ENCODE assay signal across 8 mouse cellular contexts in genomic region chr6:51767582-51768341, GRCm38 (mm10).
DNase-seq lines count a peak whose midpoint lies in the region; ATAC-seq lines count a peak whose summit lies in the region.

No protein-coding gene starts in this region.

- H3K4me1 ChIP-seq in megakaryocyte, embryonic 14.5 days = peaks cover 8% of the 10 kb centered on the region
- H3K4me1 ChIP-seq in stomach, embryonic 15.5 days = peaks cover 8% of the 10 kb centered on the region; the same call in 1 of the 2 replicates

- peak overlapping the region; percentile 63 for H3K4me3 ChIP-seq in megakaryocyte, embryonic 14.5 days (replicated peaks)
- H3K4me3 ChIP-seq in stomach, embryonic 15.5 days (replicated peaks) = peak overlapping the region; percentile 19; the same call in 1 of the 2 replicates

- H3K27me3 ChIP-seq in megakaryocyte, embryonic 14.5 days (replicated peaks) = peaks cover 84% of the 10 kb centered on the region
- 0 out of 2 replicates have a peak, but pooled peaks cover 4% of the 10 kb centered on the region for H3K27me3 ChIP-seq in stomach, embryonic 15.5 days (replicated peaks)

- H3K36me3 ChIP-seq in megakaryocyte, embryonic 14.5 days (replicated peaks; ENCODE audit: low read length) = no peaks in the 10 kb centered on the region
- H3K36me3 ChIP-seq in stomach, embryonic 15.5 days = no peaks in the 10 kb centered on the region

- peak; percentile 27; the same call in 1 of the 2 replicates for ATAC-seq in stomach, embryonic 15.5 days (ENCODE audit: insufficient read depth, low FRiP score, low read depth)

- H3K27ac ChIP-seq in stomach, embryonic 15.5 days = no peak overlapping the region

- WGBS in stomach, embryonic 15.5 days = 16% methylated on average over 15 of the region's 15 CpGs

- peaks cover 17% of the 10 kb centered on the region for H3K9me3 ChIP-seq in megakaryocyte, embryonic 14.5 days
- no peaks in the 10 kb centered on the region for H3K9me3 ChIP-seq in stomach, embryonic 15.5 days

- H3K4me2 ChIP-seq in stomach, embryonic 15.5 days = peak overlapping the region; percentile 42

- H3K9ac ChIP-seq in stomach, embryonic 15.5 days = no peak overlapping the region

- intact Hi-C loops in heart, postnatal 14 days (cut with DNase I) = no loop called here

- peak; percentile 61 for DNase-seq in testis, postnatal 14 days (ENCODE audit: low spot score)
- DNase-seq in testis, postnatal 10 days (ENCODE audit: low spot score) = no peak
- peak; percentile 66 for DNase-seq in embryo, embryonic 9.5 days (ENCODE audit: extremely low spot score)
- peak; percentile 27 to 32 for DNase-seq in heart, postnatal 14 days
- DNase-seq in layer of hippocampus, adult 9-11 months = peak; percentile 22
- no peak for DNase-seq in gastrocnemius, adult 8-10 months (ENCODE audit: low spot score in 2 of 2)

Comparison
In these comparisons a context has a peak if more than half of its experiments do, and no peak if none do; other contexts are left out.
1. DNase-seq: peak in testis, postnatal 14 days (single experiment), embryo, embryonic 9.5 days (single experiment), heart, postnatal 14 days (2 of 2) and layer of hippocampus, adult 9-11 months (single experiment); none in testis, postnatal 10 days (single experiment) and gastrocnemius, adult 8-10 months (0 of 2).